ENCODE assay signal across 20 mouse cellular contexts in genomic region chr4:62357631-62358148, GRCm38 (mm10). TPM values are rescaled to one million over a fixed set of nuclear protein-coding genes. Genes with fewer than 3 reads are reported as not detected.
DNase-seq lines count a peak whose midpoint lies in the region; ATAC-seq and TF ChIP-seq lines count a peak whose summit lies in the region.
"Had no signal": no experiment of that assay in that cellular context is flagged by ENCODE, and none has a peak within 500 bp of the region (broad histone marks: within the 10 kb centered on the region; RNA-seq: fewer than 3 reads in every experiment).

No protein-coding gene starts in this region.

- no peak overlapping the region for H3K4me3 ChIP-seq in liver, embryonic 12.5 days
- H3K4me3 ChIP-seq in liver, embryonic 11.5 days (ENCODE audit: low read depth, low read length), result no peak overlapping the region
- no peak overlapping the region for H3K4me3 ChIP-seq in thymus, adult 2 months (ENCODE audit: control insufficient read depth, insufficient read depth, low read length)
- H3K4me3 ChIP-seq: forebrain, embryonic 10.5 days; heart, embryonic 12.5 days; hindbrain, embryonic 15.5 days; limb, embryonic 10.5 days; midbrain, embryonic 10.5 days had no signal

- H3K27me3 ChIP-seq in liver, embryonic 12.5 days (replicated peaks), result no peaks in the 10 kb centered on the region
- H3K27me3 ChIP-seq in liver, embryonic 11.5 days (replicated peaks; ENCODE audit: control insufficient read depth, insufficient read depth, low read length), result no peaks in the 10 kb centered on the region
- H3K27me3 ChIP-seq in thymus, adult 2 months (ENCODE audit: control insufficient read depth, insufficient read depth, low read length), result no peaks in the 10 kb centered on the region
- H3K27me3 ChIP-seq: heart, embryonic 12.5 days; hindbrain, embryonic 15.5 days had no signal

- no peak overlapping the region for H3K4me2 ChIP-seq in liver, embryonic 12.5 days
- H3K4me2 ChIP-seq in liver, embryonic 11.5 days, result no peak overlapping the region
- H3K4me2 ChIP-seq: heart, embryonic 12.5 days; hindbrain, embryonic 15.5 days had no signal

- H3K36me3 ChIP-seq in liver, embryonic 12.5 days, result peaks cover 40% of the 10 kb centered on the region
- no peaks in the 10 kb centered on the region; the same call in 1 of the 2 replicates for H3K36me3 ChIP-seq in liver, embryonic 11.5 days (ENCODE audit: control insufficient read depth, insufficient read depth, low read length)
- H3K36me3 ChIP-seq in thymus, adult 2 months (ENCODE audit: control insufficient read depth, insufficient read depth, low read length), result no peaks in the 10 kb centered on the region; the same call in 1 of the 2 replicates
- H3K36me3 ChIP-seq: forebrain, embryonic 10.5 days; hindbrain, embryonic 15.5 days; limb, embryonic 10.5 days; midbrain, embryonic 10.5 days had no signal

- no peak overlapping the region for H3K9ac ChIP-seq in liver, embryonic 12.5 days
- no peak overlapping the region for H3K9ac ChIP-seq in liver, embryonic 11.5 days (ENCODE audit: low read depth, low read length)
- H3K9ac ChIP-seq: heart, embryonic 12.5 days; hindbrain, embryonic 15.5 days; liver, embryonic 14.5 days had no signal

- H3K27ac ChIP-seq in liver, embryonic 12.5 days, result peak overlapping the region; percentile 32; the same call in 1 of the 2 replicates
- H3K27ac ChIP-seq in liver, embryonic 11.5 days (ENCODE audit: low read depth, low read length), result no peak overlapping the region
- no peak overlapping the region for H3K27ac ChIP-seq in thymus, adult 2 months (ENCODE audit: control insufficient read depth, insufficient read depth, low read length)
- H3K27ac ChIP-seq: forebrain, embryonic 10.5 days; hindbrain, embryonic 15.5 days; limb, embryonic 10.5 days; liver, embryonic 14.5 days; midbrain, embryonic 10.5 days had no signal

- no peak for TF ChIP-seq POLR2A in thymus, adult 2 months (IDR thresholded peaks at IDR 0.05; ENCODE audit: control insufficient read depth, extremely low read depth, insufficient read depth, low read length, poor library complexity)

- H3K4me1 ChIP-seq in liver, embryonic 12.5 days, result peaks cover 31% of the 10 kb centered on the region
- H3K4me1 ChIP-seq in liver, embryonic 11.5 days (replicated peaks; ENCODE audit: control insufficient read depth, insufficient read depth, low read length), result peaks cover 10% of the 10 kb centered on the region
- peaks cover 3% of the 10 kb centered on the region; the same call in 1 of the 2 replicates for H3K4me1 ChIP-seq in thymus, adult 2 months (replicated peaks; ENCODE audit: control insufficient read depth, insufficient read depth, low read length)

- ATAC-seq in liver, embryonic 12.5 days, result no peak
- no peak for ATAC-seq in liver, embryonic 11.5 days (replicated peaks; ENCODE audit: low FRiP score)
- peak; percentile 40 for ATAC-seq in common myeloid progenitor, adult 5-6 weeks (replicated peaks; ENCODE audit: low read depth, poor library complexity, severe bottlenecking)
- 0 out of 2 replicates have a peak, but pooled peaks have one; percentile 18 for ATAC-seq in megakaryocyte progenitor cell, adult 5-6 weeks (replicated peaks; ENCODE audit: poor library complexity)
- ATAC-seq: activated CD4-positive, CD25-positive, alpha-beta regulatory T cell, adult 4 months; intestine, embryonic 16.5 days had no signal

- no peak for DNase-seq in liver, embryonic 11.5 days (ENCODE audit: low spot score)
- peak; percentile 16 to 18 for DNase-seq in B cell, adult 2 months
- DNase-seq in embryo, embryonic 10 days (ENCODE audit: low spot score), result no peak
- DNase-seq in thymus, adult 2 months, result no peak
- DNase-seq: adrenal gland, postnatal 10 days; cerebellum, adult 18-20 months; cerebellum, postnatal 25 days; lung, postnatal 14 days; retina, postnatal 1 day had no signal

- no peaks in the 10 kb centered on the region for H3K9me3 ChIP-seq in liver, embryonic 12.5 days (replicated peaks)
- no peaks in the 10 kb centered on the region for H3K9me3 ChIP-seq in liver, embryonic 11.5 days (ENCODE audit: control insufficient read depth, low read length)
- H3K9me3 ChIP-seq: forebrain, embryonic 10.5 days; heart, embryonic 12.5 days; hindbrain, embryonic 15.5 days; limb, embryonic 10.5 days; midbrain, embryonic 10.5 days had no signal

- TF ChIP-seq CTCF in thymus, adult 2 months (IDR thresholded peaks at IDR 0.05; ENCODE audit: borderline replicate concordance, control insufficient read depth, extremely low read depth, insufficient read depth, low read length, poor library complexity), result no peak

- WGBS in liver, embryonic 12.5 days (ENCODE audit: insufficient replicate concordance), result 52% methylated on average over 1 of the region's 1 CpGs
- WGBS in liver, embryonic 11.5 days, result 65% methylated on average over 1 of the region's 1 CpGs
- 20% methylated on average over 1 of the region's 1 CpGs for WGBS in thymus, adult 2 months

RNA-seq across cellular contexts. Expression of gene Fkbp15, which starts 2.7 kb away (rescaled TPM):
- polyA plus RNA-seq in liver, embryonic 12.5 days (2016; fragmentation: Nextera tagmentation; extraction: Ambion mirVana), result 18.6 and 21.1 TPM in 2 replicates
- 26.9 and 29.9 TPM in 2 replicates for polyA plus RNA-seq in liver, embryonic 11.5 days (2014; fragmentation: Nextera tagmentation; extraction: Ambion mirVana)
- total RNA-seq in common myeloid progenitor, adult 5-6 weeks (2017), result 55.6 and 60.2 TPM in 2 replicates
- total RNA-seq in megakaryocyte progenitor cell, adult 5-6 weeks (2015), result 22.1 and 24.8 TPM in 2 replicates
- total RNA-seq in megakaryocyte progenitor cell, adult 5-6 weeks (2017), result 41.4 and 49.9 TPM in 2 replicates
- polyA plus RNA-seq in thymus, adult 2 months (2012; rRNA removed), result 59.3 and 59.5 TPM in 2 replicates

RNA-seq across cellular contexts. Expression of gene Slc31a1, which starts 2.8 kb away (rescaled TPM):
- polyA plus RNA-seq in liver, embryonic 12.5 days (2016; fragmentation: Nextera tagmentation; extraction: Ambion mirVana), result 45.8 and 45.9 TPM in 2 replicates
- polyA plus RNA-seq in liver, embryonic 11.5 days (2014; fragmentation: Nextera tagmentation; extraction: Ambion mirVana), result 48.6 and 56.8 TPM in 2 replicates
- 12.5 and 17.6 TPM in 2 replicates for total RNA-seq in common myeloid progenitor, adult 5-6 weeks (2017)
- 19.3 and 22.3 TPM in 2 replicates for total RNA-seq in megakaryocyte progenitor cell, adult 5-6 weeks (2015)
- total RNA-seq in megakaryocyte progenitor cell, adult 5-6 weeks (2017), result 18.4 and 18.9 TPM in 2 replicates
- polyA plus RNA-seq in thymus, adult 2 months (2012; rRNA removed), result 10.5 TPM in 2 replicates

RNA-seq across cellular contexts. Expression of gene Cdc26, which starts 50.8 kb away (rescaled TPM):
- polyA plus RNA-seq in liver, embryonic 12.5 days (2016; fragmentation: Nextera tagmentation; extraction: Ambion mirVana), result 94.4 and 95.5 TPM in 2 replicates
- 155 and 156 TPM in 2 replicates for polyA plus RNA-seq in liver, embryonic 11.5 days (2014; fragmentation: Nextera tagmentation; extraction: Ambion mirVana)
- total RNA-seq in common myeloid progenitor, adult 5-6 weeks (2017), result 126 and 145 TPM in 2 replicates
- total RNA-seq in megakaryocyte progenitor cell, adult 5-6 weeks (2015), result 166 and 206 TPM in 2 replicates
- 134 and 150 TPM in 2 replicates for total RNA-seq in megakaryocyte progenitor cell, adult 5-6 weeks (2017)
- 51.0 and 54.3 TPM in 2 replicates for polyA plus RNA-seq in thymus, adult 2 months (2012; rRNA removed)

RNA-seq across cellular contexts. Expression of gene Prpf4, which starts 50.9 kb away (rescaled TPM):
- 18.5 and 18.8 TPM in 2 replicates for polyA plus RNA-seq in liver, embryonic 12.5 days (2016; fragmentation: Nextera tagmentation; extraction: Ambion mirVana)
- polyA plus RNA-seq in liver, embryonic 11.5 days (2014; fragmentation: Nextera tagmentation; extraction: Ambion mirVana), result 30.7 and 30.8 TPM in 2 replicates
- 19.8 and 23.4 TPM in 2 replicates for total RNA-seq in common myeloid progenitor, adult 5-6 weeks (2017)
- total RNA-seq in megakaryocyte progenitor cell, adult 5-6 weeks (2015), result 14.8 and 16.7 TPM in 2 replicates
- total RNA-seq in megakaryocyte progenitor cell, adult 5-6 weeks (2017), result 14.4 and 15.9 TPM in 2 replicates
- 21.1 and 23.9 TPM in 2 replicates for polyA plus RNA-seq in thymus, adult 2 months (2012; rRNA removed)

Comparison
In these comparisons a context has a peak if more than half of its experiments do, and no peak if none do; other contexts are left out.
1. ATAC-seq: peak in common myeloid progenitor, adult 5-6 weeks (single experiment) and megakaryocyte progenitor cell, adult 5-6 weeks (single experiment); none in liver, embryonic 12.5 days (single experiment) and liver, embryonic 11.5 days (single experiment).
2. DNase-seq: peak in B cell, adult 2 months (2 of 2); none in liver, embryonic 11.5 days (single experiment), embryo, embryonic 10 days (single experiment) and thymus, adult 2 months (single experiment).